Mouse (Mus musculus): ENCODE results near the gene Adpgk. TPM values are rescaled to one million over a fixed set of nuclear protein-coding genes. Genes with fewer than 3 reads are reported as not detected.

Adpgk gene
- 10.6 TPM for polyA plus RNA-seq (2014; fragmentation: Illumina TruSeq; extraction: RNeasy Lipid Tissue Mini Kit (QIAGEN cat#74804); ENCODE audit: low read depth, low replicate concordance)

DNA sequence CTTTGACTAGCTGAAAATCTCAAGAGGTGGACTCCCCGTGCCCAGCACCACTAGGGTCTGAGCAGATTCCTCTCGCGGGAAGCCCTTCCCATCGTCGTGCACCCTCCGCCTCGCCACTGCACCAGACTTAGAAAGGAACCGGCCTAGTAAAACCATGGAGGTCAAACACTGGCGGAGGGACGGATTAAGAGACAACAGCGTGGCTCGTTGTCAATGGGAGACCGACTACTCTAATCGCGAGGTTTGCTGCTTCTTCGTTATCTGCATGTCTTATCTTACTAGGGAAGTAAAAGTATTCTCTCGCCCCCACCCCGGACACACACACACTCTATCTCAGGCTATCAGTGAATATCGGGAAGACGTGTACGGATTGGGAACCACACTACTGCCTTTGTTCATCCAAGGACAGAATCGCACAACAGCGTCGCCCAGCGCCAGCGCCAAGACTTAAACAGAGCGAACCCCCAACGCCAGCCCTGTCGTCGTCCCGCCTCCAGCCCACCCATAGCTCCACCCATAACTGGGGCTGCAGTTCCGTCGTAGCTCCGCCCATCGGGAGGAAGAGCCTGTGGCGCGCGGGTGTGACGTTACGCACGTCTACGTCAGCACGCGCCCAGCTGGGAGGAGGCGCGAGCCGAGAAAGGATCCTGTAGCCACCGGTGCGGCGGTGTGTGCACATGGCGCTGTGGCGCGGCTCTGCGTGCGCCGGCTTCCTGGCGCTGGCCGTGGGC, at the start of gene Adpgk:
Gene Adpgk, plus strand, starts transcription at position 602 of the 731 bp plus-strand sequence.

GRCm38 (mm10) chr9:59353253-59353639, 61.9 kb downstream of the Adpgk start, which contains the start of gene Bbs4:
Bbs4 (minus strand) TSS chr9:59353508.

Other genes starting within 250 kb of the Adpgk start
- 4.5 TPM for gene Bbs4, start 62.0 kb downstream of the Adpgk start, polyA plus RNA-seq (2014; fragmentation: Illumina TruSeq; extraction: RNeasy Lipid Tissue Mini Kit (QIAGEN cat#74804); ENCODE audit: low read depth, low replicate concordance)
- gene Arih1, start 195.1 kb downstream of the Adpgk start, polyA plus RNA-seq (2014; fragmentation: Illumina TruSeq; extraction: RNeasy Lipid Tissue Mini Kit (QIAGEN cat#74804); ENCODE audit: low read depth, low replicate concordance), result 43.0 TPM
- gene Hexa, start 248.0 kb downstream of the Adpgk start, polyA plus RNA-seq (2014; fragmentation: Illumina TruSeq; extraction: RNeasy Lipid Tissue Mini Kit (QIAGEN cat#74804); ENCODE audit: low read depth, low replicate concordance), result 74.1 TPM
- 0.84 TPM for gene Tmem202, start 248.3 kb downstream of the Adpgk start, polyA plus RNA-seq (2014; fragmentation: Illumina TruSeq; extraction: RNeasy Lipid Tissue Mini Kit (QIAGEN cat#74804); ENCODE audit: low read depth, low replicate concordance)

Measured in heart, adult 10 weeks (tissue).